Mouse (Mus musculus) small intestine, adult 2 months (tissue): Measurements from ENCODE around the gene Fgd2.

Source experiments
- CTCF ChIP-seq: fragments of 200-500 bp; IDR thresholded peaks from 2 replicates; pipeline ENCODE4 v1.5.1; 2012; ENCODE audit warnings: low read depth, mild to moderate bottlenecking, control low read depth, inconsistent platforms, low read length, moderate library complexity, mixed read lengths; ENCODE audit not compliant: insufficient replicate concordance, insufficient read length; ENCODE audit errors: extremely low read depth
- POLR2A ChIP-seq: fragments of 200-500 bp; IDR thresholded peaks from 2 replicates; pipeline ENCODE4 v1.6.1; 2012; ENCODE audit warnings: low read depth, mild to moderate bottlenecking, control low read depth, inconsistent platforms, low read length, moderate library complexity

DNA sequence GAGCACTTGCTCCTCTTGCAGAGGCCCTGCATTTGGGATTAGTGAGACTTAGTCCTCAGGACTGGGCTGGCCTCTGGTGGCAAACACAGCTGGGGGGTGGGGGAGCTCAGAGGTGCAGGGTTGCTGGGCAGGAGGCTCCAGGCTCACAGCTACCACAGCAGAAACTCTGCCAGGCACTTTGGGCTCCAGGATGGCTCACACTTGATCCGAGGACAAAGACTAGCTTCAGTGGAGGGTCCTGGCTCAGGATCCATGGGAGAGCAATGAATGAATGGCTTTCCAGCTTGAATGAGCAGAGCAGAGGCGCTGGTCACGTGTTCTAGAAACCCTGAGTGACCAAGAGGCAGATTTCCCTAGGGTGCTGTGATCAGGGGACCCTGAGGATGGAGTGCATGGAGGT, 1.8 kb upstream of the Fgd2 start:
- TF ChIP-seq POLR2A (no peak), CTCF (no peak)
